Mouse (Mus musculus): ENCODE data around the gene Gm21677.
"Not testable (repeated sequence)": the region's sequence is repeated elsewhere in the genome, so short reads cannot be mapped to it uniquely, and the experiment has no call there.

Gene Gm21677

DNA sequence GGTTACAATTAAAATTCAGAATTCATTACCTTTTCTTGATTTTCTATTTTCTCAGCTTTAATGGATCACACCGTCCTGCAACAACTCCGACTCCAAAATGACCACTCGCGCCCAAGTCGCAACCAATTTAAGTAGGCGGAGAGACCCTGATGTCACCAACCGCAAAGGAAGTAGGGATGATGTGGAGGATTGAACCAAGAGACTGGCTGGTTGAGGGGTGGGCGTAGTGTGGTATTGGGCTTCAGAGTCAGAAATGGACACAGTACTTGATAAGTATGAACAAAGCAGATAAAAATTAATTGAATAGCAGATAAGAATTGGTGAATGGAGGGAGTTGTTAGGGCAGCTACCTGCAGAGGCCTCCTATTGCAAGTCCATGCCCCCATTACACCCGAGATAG is at the start of gene Gm21677:
Gene Gm21677 (minus strand): TSS at position 101 of the 400 bp plus-strand sequence.
- DNase-seq, result not testable (repeated sequence)

DNA sequence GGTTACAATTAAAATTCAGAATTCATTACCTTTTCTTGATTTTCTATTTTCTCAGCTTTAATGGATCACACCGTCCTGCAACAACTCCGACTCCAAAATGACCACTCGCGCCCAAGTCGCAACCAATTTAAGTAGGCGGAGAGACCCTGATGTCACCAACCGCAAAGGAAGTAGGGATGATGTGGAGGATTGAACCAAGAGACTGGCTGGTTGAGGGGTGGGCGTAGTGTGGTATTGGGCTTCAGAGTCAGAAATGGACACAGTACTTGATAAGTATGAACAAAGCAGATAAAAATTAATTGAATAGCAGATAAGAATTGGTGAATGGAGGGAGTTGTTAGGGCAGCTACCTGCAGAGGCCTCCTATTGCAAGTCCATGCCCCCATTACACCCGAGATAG is 39.0 kb upstream of the Gm21677 start, which contains the start of gene Gm21693:
Gene Gm21693 (minus strand): TSS at position 101 of the 400 bp plus-strand sequence.
- not testable (repeated sequence) for DNase-seq

DNA sequence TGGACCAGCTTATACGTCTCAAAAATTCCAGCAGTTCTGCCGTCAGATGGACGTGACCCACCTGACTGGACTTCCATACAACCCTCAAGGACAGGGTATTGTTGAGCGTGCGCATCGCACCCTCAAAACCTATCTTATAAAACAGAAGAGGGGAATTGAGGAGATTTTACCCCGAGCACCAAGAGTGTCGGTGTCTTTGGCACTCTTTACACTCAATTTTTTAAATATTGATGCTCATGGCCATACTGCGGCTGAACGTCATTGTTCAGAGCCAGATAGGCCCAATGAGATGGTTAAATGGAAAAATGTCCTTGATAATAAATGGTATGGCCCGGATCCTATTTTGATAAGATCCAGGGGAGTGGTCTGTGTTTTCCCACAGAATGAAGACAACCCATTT is 34.4 kb upstream of the Gm21677 start:
- DNase-seq, result not testable (repeated sequence)

Data from right cerebral cortex, postnatal 14 days (tissue).